Mouse (Mus musculus) cerebellum, postnatal 10 days (tissue): ENCODE measurements around the gene Irs2.

Experiments
- DNase-seq, 2 experiments: peaks; one replicate each; pipeline ENCODE4 v3.0.0; 2021; ENCODE audit warnings: mixed read lengths in 2 of 2

Irs2 gene

DNA sequence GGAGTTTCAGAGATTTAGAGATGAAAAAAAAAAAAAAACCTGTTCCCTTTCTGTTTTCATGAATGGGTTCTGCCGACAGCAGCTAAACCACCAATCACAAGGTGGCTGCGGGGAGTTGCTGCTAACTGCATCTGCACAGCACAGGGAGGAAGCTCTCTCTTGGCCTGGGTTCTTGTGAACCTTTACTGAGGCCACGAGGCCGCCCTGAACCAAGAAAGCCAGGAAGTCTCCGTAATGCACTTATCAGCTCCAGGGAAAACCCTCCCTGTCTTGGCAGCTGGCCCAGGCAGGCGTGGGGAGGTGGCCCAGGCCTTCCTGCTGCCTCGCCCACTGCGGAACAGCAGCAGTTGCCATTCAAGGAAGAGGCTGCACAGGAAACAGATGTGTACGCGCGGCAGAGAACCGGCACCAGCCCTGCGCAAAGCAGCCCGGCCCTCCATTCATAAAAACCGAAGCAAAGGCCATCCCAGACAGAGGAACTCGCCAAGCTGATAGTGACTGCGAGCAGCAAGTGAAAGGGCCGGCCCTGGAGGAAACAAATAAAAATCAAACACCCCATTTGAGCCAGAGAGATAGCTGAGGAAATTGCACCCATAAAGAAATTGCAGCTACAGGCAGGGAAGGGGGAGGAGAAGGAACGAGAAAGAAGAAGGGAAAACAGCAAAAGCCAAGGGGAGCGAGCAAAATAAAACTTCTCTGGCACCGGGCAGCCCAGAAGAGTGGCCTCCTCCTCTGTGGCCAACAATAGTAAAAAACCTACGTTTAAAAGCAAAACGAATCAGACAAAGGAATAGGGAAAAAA is 62.1 kb downstream of the Irs2 start:
- peak; percentile 65 to 69 for DNase-seq

DNA sequence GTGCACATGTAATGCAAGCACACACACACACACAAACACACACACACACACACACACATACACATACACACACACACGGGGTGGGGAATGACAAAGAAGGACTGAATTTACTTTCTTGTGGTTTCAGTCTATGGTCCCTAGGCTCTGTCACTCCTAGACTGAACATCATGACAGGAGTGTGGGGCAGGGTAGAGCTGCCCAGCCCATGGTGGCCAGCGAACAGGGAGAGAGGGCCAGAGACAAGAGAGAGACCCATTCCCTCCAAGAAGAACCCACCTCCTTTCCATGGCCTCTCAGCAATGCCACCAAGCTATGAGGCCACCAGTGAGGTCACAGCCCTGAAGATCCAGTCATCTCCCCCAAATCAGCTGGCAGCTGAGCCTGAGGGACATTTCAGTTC is 62.8 kb downstream of the Irs2 start:
- no peak for DNase-seq

GRCm38 (mm10) chr8:10943314-10944060 is 64.8 kb downstream of the Irs2 start:
- DNase-seq: no peak

- no peak for DNase-seq
Measured at GRCm38 (mm10) chr8:10939883-10940282, 68.4 kb downstream of the Irs2 start.

GRCm38 (mm10) chr8:10939210-10939782 is 69.0 kb downstream of the Irs2 start:
- peak; percentile 35 for DNase-seq

DNA sequence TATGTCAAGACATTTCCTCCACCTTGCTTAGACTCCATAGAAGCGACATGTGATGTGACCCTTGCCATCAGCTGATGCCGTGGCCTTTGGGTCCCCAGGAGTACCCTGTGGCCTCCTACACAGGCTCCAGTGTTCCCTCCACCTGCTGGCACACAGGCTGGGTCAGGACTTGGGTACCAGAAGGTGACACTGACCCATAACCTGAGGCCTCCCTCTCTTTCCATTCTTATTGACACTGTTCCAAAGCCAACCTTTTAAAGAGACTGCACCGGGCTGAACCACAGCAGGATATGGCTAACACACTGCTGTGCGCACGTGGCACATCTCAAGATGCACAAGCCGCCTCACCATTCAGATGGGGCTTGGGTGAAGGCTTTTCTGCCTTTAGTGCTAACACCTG is 70.0 kb downstream of the Irs2 start:
- no peak for DNase-seq

DNA sequence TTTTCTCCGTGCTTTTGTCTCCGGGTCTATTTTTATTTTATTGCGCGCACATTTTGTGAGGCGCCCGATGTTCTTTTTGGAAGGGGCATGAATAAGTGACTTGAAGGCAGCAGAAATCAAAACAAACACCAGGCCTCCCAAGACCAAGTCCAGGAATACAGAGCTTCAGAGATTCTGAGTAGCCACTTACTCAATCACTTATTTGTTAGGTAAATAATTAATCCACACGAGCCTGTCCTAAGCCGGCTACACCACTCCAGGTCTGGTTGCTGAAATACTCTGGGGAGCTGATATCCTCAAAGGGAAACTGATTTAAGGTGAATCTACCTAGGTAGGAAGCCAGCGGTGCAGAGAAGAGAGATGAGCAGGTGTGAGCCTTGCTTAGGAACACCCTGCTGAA is 71.6 kb downstream of the Irs2 start:
- DNase-seq: no peak

DNA sequence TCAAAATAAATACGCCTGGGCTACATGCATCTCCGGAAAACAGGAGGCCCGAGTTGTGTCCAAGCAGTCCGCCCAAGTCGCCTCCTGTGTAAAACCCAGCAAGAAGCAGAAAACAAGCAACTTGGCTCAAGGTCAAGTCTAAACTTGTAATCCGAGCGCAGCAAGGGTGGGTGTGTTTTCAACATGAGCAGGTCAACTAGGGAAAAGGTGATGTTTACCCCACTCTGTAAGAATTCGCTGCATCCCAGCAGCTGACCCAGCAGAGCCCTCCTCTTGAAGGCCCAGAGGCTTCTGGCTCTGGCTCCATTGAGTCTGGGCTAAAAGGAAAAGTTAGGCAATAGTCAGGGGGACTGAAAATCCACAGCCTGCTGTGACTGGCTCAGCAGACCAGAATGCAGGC is 73.0 kb downstream of the Irs2 start:
- no peak for DNase-seq
